Comparison of ENCODE assay signal across 15 mouse cellular contexts in the genomic region with DNA sequence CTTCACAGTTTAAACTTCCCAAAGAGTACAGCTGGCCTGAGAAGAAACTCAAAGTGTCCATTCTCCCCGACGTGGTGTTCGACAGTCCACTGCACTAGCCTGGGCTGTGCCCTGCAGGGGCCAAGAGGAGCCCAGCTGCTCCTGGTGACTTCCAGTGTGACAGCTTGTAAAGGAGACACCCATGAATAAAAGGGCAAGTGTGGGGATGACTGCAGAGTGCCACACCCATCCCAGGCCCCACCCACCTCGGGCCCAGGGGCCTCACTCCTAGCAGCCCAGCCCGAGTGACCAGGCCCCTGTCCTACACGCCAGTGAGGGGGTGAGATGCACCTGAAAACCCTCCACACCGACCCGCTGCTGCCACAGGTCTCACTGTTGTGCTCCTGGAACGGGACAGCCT. TPM values are rescaled to one million over a fixed set of nuclear protein-coding genes. Genes with fewer than 3 reads are reported as not detected.
DNase-seq lines count a peak whose midpoint lies in the region; ATAC-seq and TF ChIP-seq lines count a peak whose summit lies in the region.
"Had no signal": no experiment of that assay in that cellular context is flagged by ENCODE, and none has a peak within 500 bp of the region (broad histone marks: within the 10 kb centered on the region; RNA-seq: fewer than 3 reads in every experiment).

No protein-coding gene starts in this region.

- no peak overlapping the region for H3K9ac ChIP-seq in forebrain, embryonic 14.5 days (ENCODE audit: low read length)
- H3K9ac ChIP-seq in hindbrain, embryonic 14.5 days: no peak overlapping the region
- H3K9ac ChIP-seq in hindbrain, embryonic 16.5 days (ENCODE audit: low read depth, low read length): no peak overlapping the region
- H3K9ac ChIP-seq in stomach, postnatal 0 days (ENCODE audit: low read length): no peak overlapping the region
- H3K9ac ChIP-seq: embryonic facial prominence, embryonic 12.5 days; forebrain, postnatal 0 days; limb, embryonic 13.5 days had no signal

- H3K36me3 ChIP-seq in forebrain, embryonic 10.5 days (replicated peaks): peaks cover 47% of the 10 kb centered on the region
- H3K36me3 ChIP-seq in forebrain, embryonic 14.5 days (ENCODE audit: control insufficient read depth, insufficient read depth, low read length): peaks cover 23% of the 10 kb centered on the region
- peaks cover 32% of the 10 kb centered on the region for H3K36me3 ChIP-seq in hindbrain, embryonic 14.5 days (replicated peaks; ENCODE audit: control insufficient read depth, insufficient read depth)
- peaks cover 4% of the 10 kb centered on the region; the same call in 1 of the 2 replicates for H3K36me3 ChIP-seq in hindbrain, embryonic 16.5 days (ENCODE audit: control insufficient read depth, insufficient read depth, low read length)
- H3K36me3 ChIP-seq in stomach, postnatal 0 days (ENCODE audit: control insufficient read depth, insufficient read depth, low read length): peaks cover 7% of the 10 kb centered on the region; the same call in 1 of the 2 replicates

- no peaks in the 10 kb centered on the region for H3K9me3 ChIP-seq in forebrain, embryonic 10.5 days
- no peaks in the 10 kb centered on the region for H3K9me3 ChIP-seq in forebrain, embryonic 14.5 days (replicated peaks; ENCODE audit: control insufficient read depth, low read length)
- H3K9me3 ChIP-seq in hindbrain, embryonic 14.5 days (ENCODE audit: control insufficient read depth, low read length): no peaks in the 10 kb centered on the region
- no peaks in the 10 kb centered on the region for H3K9me3 ChIP-seq in hindbrain, embryonic 16.5 days (ENCODE audit: control insufficient read depth, low read length)
- H3K9me3 ChIP-seq in stomach, postnatal 0 days (ENCODE audit: control insufficient read depth, low read length): no peaks in the 10 kb centered on the region
- H3K9me3 ChIP-seq: embryonic facial prominence, embryonic 12.5 days; limb, embryonic 13.5 days had no signal

- peaks cover 80% of the 10 kb centered on the region for H3K4me1 ChIP-seq in forebrain, embryonic 10.5 days
- H3K4me1 ChIP-seq in forebrain, embryonic 14.5 days (ENCODE audit: control insufficient read depth, insufficient read depth, low read length): 0 out of 2 replicates have a peak, but pooled peaks cover 2% of the 10 kb centered on the region
- H3K4me1 ChIP-seq in hindbrain, embryonic 14.5 days (replicated peaks; ENCODE audit: control insufficient read depth, insufficient read depth, low read length): peaks cover 29% of the 10 kb centered on the region
- H3K4me1 ChIP-seq in hindbrain, embryonic 16.5 days (ENCODE audit: control insufficient read depth, insufficient read depth, low read depth, low read length): peaks cover 19% of the 10 kb centered on the region; the same call in 1 of the 2 replicates
- H3K4me1 ChIP-seq in stomach, postnatal 0 days (replicated peaks; ENCODE audit: control insufficient read depth, insufficient read depth): peaks cover 36% of the 10 kb centered on the region

- ATAC-seq in forebrain, embryonic 14.5 days: no peak
- 0 out of 2 replicates have a peak, but pooled peaks have one; percentile 17 for ATAC-seq in hindbrain, embryonic 14.5 days (ENCODE audit: low FRiP score)
- no peak for ATAC-seq in hindbrain, embryonic 16.5 days
- peak; percentile 24; the same call in 1 of the 2 replicates for ATAC-seq in stomach, postnatal 0 days (ENCODE audit: low FRiP score, low TSS enrichment)
- ATAC-seq: forebrain, postnatal 0 days had no signal

- H3K4me3 ChIP-seq in forebrain, embryonic 10.5 days: no peak overlapping the region
- H3K4me3 ChIP-seq in forebrain, embryonic 14.5 days (ENCODE audit: low read depth, low read length): no peak overlapping the region
- H3K4me3 ChIP-seq in hindbrain, embryonic 14.5 days (replicated peaks; ENCODE audit: low read length): no peak overlapping the region
- no peak overlapping the region for H3K4me3 ChIP-seq in hindbrain, embryonic 16.5 days (ENCODE audit: low read length)
- no peak overlapping the region for H3K4me3 ChIP-seq in stomach, postnatal 0 days (ENCODE audit: low read depth, low read length)
- H3K4me3 ChIP-seq: embryonic facial prominence, embryonic 12.5 days; limb, embryonic 13.5 days had no signal

- TF ChIP-seq EP300 in stomach, postnatal 0 days (optimal IDR thresholded peaks at IDR 0.05): no peak

- peak overlapping the region; percentile 56; the same call in 1 of the 2 replicates for H3K27ac ChIP-seq in forebrain, embryonic 10.5 days
- no peak overlapping the region for H3K27ac ChIP-seq in forebrain, embryonic 14.5 days (ENCODE audit: low read depth, low read length)
- no peak overlapping the region for H3K27ac ChIP-seq in hindbrain, embryonic 14.5 days
- H3K27ac ChIP-seq in hindbrain, embryonic 16.5 days (ENCODE audit: low read depth, low read length): no peak overlapping the region
- H3K27ac ChIP-seq in stomach, postnatal 0 days (replicated peaks): peak overlapping the region; percentile 81
- H3K27ac ChIP-seq: embryonic facial prominence, embryonic 12.5 days had no signal

- TF ChIP-seq CTCF in stomach, postnatal 0 days (IDR thresholded peaks at IDR 0.05; ENCODE audit: low read depth): no peak

- no peaks in the 10 kb centered on the region for H3K27me3 ChIP-seq in forebrain, embryonic 10.5 days (ENCODE audit: poor library complexity, severe bottlenecking)
- no peaks in the 10 kb centered on the region for H3K27me3 ChIP-seq in forebrain, embryonic 14.5 days (replicated peaks; ENCODE audit: control insufficient read depth, insufficient read depth, low read length)
- H3K27me3 ChIP-seq in hindbrain, embryonic 14.5 days (ENCODE audit: control insufficient read depth, insufficient read depth, low read length): no peaks in the 10 kb centered on the region
- H3K27me3 ChIP-seq in hindbrain, embryonic 16.5 days (replicated peaks; ENCODE audit: control insufficient read depth, insufficient read depth, low read length): no peaks in the 10 kb centered on the region
- no peaks in the 10 kb centered on the region for H3K27me3 ChIP-seq in stomach, postnatal 0 days (ENCODE audit: control insufficient read depth, insufficient read depth, low read length)
- H3K27me3 ChIP-seq: embryonic facial prominence, embryonic 12.5 days; limb, embryonic 13.5 days had no signal

- no peak overlapping the region for H3K4me2 ChIP-seq in forebrain, embryonic 14.5 days (ENCODE audit: low read length)
- H3K4me2 ChIP-seq in hindbrain, embryonic 14.5 days (replicated peaks): no peak overlapping the region
- no peak overlapping the region for H3K4me2 ChIP-seq in hindbrain, embryonic 16.5 days (ENCODE audit: low read length)
- H3K4me2 ChIP-seq in stomach, postnatal 0 days (replicated peaks; ENCODE audit: low read depth): no peak overlapping the region
- H3K4me2 ChIP-seq: embryonic facial prominence, embryonic 12.5 days; limb, embryonic 13.5 days had no signal

- no peak for DNase-seq in forebrain, embryonic 10.5 days (ENCODE audit: extremely low spot score, low spot score)
- DNase-seq in forebrain, embryonic 14.5 days (ENCODE audit: low spot score): no peak
- no peak for DNase-seq in hindbrain, embryonic 14.5 days (ENCODE audit: low spot score)
- peak; percentile 49 for DNase-seq in testis, postnatal 10 days (ENCODE audit: low spot score)
- DNase-seq in testis, postnatal 14 days (ENCODE audit: low spot score): no peak
- peak; percentile 39 for DNase-seq in stomach, postnatal 0 days (ENCODE audit: low spot score)
- DNase-seq in adrenal gland, adult 2 months: no peak
- DNase-seq: cerebellum, adult 2 months; forebrain, postnatal 0 days; kidney, postnatal 14 days; layer of hippocampus, postnatal 36 days; thymus, postnatal 14 days had no signal

- WGBS in forebrain, embryonic 10.5 days: 84% methylated on average over 9 of the region's 9 CpGs
- WGBS in forebrain, embryonic 14.5 days: 81% methylated on average over 9 of the region's 9 CpGs
- 71% methylated on average over 9 of the region's 9 CpGs for WGBS in hindbrain, embryonic 14.5 days
- WGBS in hindbrain, embryonic 16.5 days: 71% methylated on average over 9 of the region's 9 CpGs
- WGBS in stomach, postnatal 0 days: 42% methylated on average over 9 of the region's 9 CpGs

RNA-seq across cellular contexts. Expression of gene Trim8, which starts 15.7 kb away (rescaled TPM):
- polyA plus RNA-seq in forebrain, embryonic 10.5 days (2016; fragmentation: Nextera tagmentation; extraction: Ambion mirVana): 16.6 and 19.3 TPM in 2 replicates
- polyA plus RNA-seq in forebrain, embryonic 14.5 days (2014; fragmentation: Nextera tagmentation; extraction: Ambion mirVana): 23.0 and 24.8 TPM in 2 replicates
- 37.5 and 39.4 TPM in 2 replicates for polyA plus RNA-seq in hindbrain, embryonic 14.5 days (2014; fragmentation: Nextera tagmentation; extraction: Ambion mirVana)
- polyA plus RNA-seq in hindbrain, embryonic 16.5 days (2015; fragmentation: Nextera tagmentation; extraction: Ambion mirVana): 23.4 and 27.6 TPM in 2 replicates
- polyA plus RNA-seq in stomach, postnatal 0 days (2015; fragmentation: Nextera tagmentation; extraction: Ambion mirVana): 15.1 and 16.4 TPM in 2 replicates
- total RNA-seq in adrenal gland, adult 2 months (2021): 10 to 100 TPM; 38.0 to 66.4 TPM
- 66.1 and 78.8 TPM in 2 replicates for polyA plus RNA-seq in adrenal gland, adult 2 months (2012; rRNA removed)

Comparison
In these comparisons a context has a peak if more than half of its experiments do, and no peak if none do; other contexts are left out.
1. DNase-seq: peak in testis, postnatal 10 days (single experiment) and stomach, postnatal 0 days (single experiment); none in forebrain, embryonic 10.5 days (single experiment), forebrain, embryonic 14.5 days (single experiment), hindbrain, embryonic 14.5 days (single experiment), testis, postnatal 14 days (single experiment) and adrenal gland, adult 2 months (single experiment).
2. H3K27ac ChIP-seq: peak in forebrain, embryonic 10.5 days (single experiment) and stomach, postnatal 0 days (single experiment); none in forebrain, embryonic 14.5 days (single experiment), hindbrain, embryonic 14.5 days (single experiment) and hindbrain, embryonic 16.5 days (single experiment).
3. ATAC-seq: peak in hindbrain, embryonic 14.5 days (single experiment) and stomach, postnatal 0 days (single experiment); none in forebrain, embryonic 14.5 days (single experiment) and hindbrain, embryonic 16.5 days (single experiment).